Mouse (Mus musculus) cortical plate, adult 2 months (tissue): ENCODE measurements around the gene Bpgm.
A peak's percentile ranks its signal among the peaks of the same experiment; 100 is the strongest.

ENCODE experiments used
- CTCF ChIP-seq: fragments of 200-500 bp; IDR thresholded peaks from 2 replicates; pipeline ENCODE4 v1.5.1; 2011; ENCODE audit warnings: mild to moderate bottlenecking, control low read depth, low read length; ENCODE audit not compliant: insufficient read depth; ENCODE audit errors: extremely low read depth
- POLR2A ChIP-seq: fragments of 200-500 bp; IDR thresholded peaks from 2 replicates; pipeline ENCODE4 v1.6.1; 2011; ENCODE audit warnings: mild to moderate bottlenecking, low read length, control low read depth; ENCODE audit not compliant: insufficient read depth; ENCODE audit errors: extremely low read depth

DNA sequence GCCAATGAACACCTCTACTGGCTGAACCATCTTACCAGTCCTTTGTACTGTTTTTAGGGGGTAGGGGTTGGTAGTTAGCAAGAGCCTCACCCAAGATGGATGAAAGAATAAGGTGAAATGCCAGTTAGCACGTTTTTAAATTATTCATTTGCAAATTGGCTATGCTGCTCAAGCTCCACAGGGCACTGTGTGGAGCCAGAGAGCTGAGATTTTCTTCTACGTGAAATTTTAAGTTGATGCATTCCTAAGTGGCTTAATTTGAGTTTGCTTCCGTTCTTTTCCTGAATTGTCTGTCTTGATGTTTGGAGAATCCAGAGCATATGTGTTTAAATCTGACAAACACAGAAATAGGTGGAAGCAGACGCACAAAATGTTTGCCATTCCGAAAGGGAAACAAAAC, 38.6 kb downstream of the Bpgm start:
- TF ChIP-seq CTCF, result peak; percentile 64
- no peak for TF ChIP-seq POLR2A
